Mouse (Mus musculus) CH12.LX (cell line): ENCODE data around the gene Ager.

Experiments used
- CTCF ChIP-seq, 2 experiments: IDR thresholded peaks in 1 of 2; conservative IDR thresholded peaks in 1 of 2; 2 replicates each; pipeline ENCODE4 v1.5.1; 2011 to 2012; ENCODE audit warnings: low read depth in 2 of 2, low read length in 2 of 2, improper control_type of control experiment in 1 of 2, inconsistent platforms in 1 of 2, mild to moderate bottlenecking in 1 of 2, moderate library complexity in 1 of 2
- ETS1 ChIP-seq: conservative IDR thresholded peaks from 2 replicates; pipeline ENCODE4 v1.6.1; 2012; ENCODE audit warnings: low read depth, mild to moderate bottlenecking, inconsistent platforms, low read length, improper control_type of control experiment, moderate library complexity
- HCFC1 ChIP-seq: IDR thresholded peaks from 2 replicates; pipeline ENCODE4 v1.6.1; 2012; ENCODE audit warnings: low read depth, mild to moderate bottlenecking, inconsistent platforms, low read length, improper control_type of control experiment
- POLR2A ChIP-seq: IDR thresholded peaks from 2 replicates; pipeline ENCODE4 v1.6.1; 2011; ENCODE audit warnings: low read depth, mild to moderate bottlenecking, improper control_type of control experiment, low read length
- SIN3A ChIP-seq: IDR thresholded peaks from 2 replicates; pipeline ENCODE4 v1.6.1; 2012; ENCODE audit warnings: low read length, improper control_type of control experiment, inconsistent platforms
- SMC3 ChIP-seq: IDR thresholded peaks from 2 replicates; pipeline ENCODE4 v1.6.1; 2011; ENCODE audit warnings: low read depth, low read length, improper control_type of control experiment
- TBP ChIP-seq: conservative IDR thresholded peaks from 2 replicates; pipeline ENCODE4 v1.6.1; 2011; ENCODE audit warnings: low read depth, low read length, improper control_type of control experiment
- ZNF384 ChIP-seq: IDR thresholded peaks from 2 replicates; pipeline ENCODE4 v1.6.1; 2012; ENCODE audit warnings: low read depth, low read length, improper control_type of control experiment, inconsistent platforms

DNA sequence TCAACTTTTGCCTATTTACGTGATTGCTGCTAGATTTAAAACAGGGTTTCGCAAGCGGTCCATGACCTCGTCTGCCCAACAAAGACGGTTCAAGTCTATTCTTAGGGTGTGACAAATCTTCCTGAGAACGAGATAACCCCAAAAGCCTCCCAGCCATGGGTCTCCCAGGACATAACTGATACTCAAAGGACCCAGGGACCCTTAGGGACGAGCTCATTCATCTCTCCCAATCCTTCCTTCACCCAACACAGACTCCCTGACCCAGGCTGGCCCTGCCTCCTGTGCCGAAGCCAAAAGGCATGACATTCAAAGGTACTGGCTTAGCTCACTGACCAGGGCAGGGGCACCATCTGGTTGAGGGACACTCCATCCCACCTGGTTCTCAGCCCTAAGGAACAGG is 41.3 kb upstream of the Ager start:
- TF ChIP-seq CTCF (conservative IDR thresholded peaks at IDR 0.05 in 1 of 2, IDR thresholded peaks at IDR 0.05 in 1 of 2; ENCODE audit: low read depth in 2 of 2, low read length in 2 of 2), result no peak
- TF ChIP-seq ZNF384, result no peak
- TF ChIP-seq POLR2A, result no peak
- no peak for TF ChIP-seq TBP
- TF ChIP-seq SIN3A, result no peak
- TF ChIP-seq ETS1, result no peak
- TF ChIP-seq HCFC1, result no peak
- TF ChIP-seq SMC3, result no peak
